Comparison of ENCODE assay signal across 17 mouse cellular contexts in the genomic region with DNA sequence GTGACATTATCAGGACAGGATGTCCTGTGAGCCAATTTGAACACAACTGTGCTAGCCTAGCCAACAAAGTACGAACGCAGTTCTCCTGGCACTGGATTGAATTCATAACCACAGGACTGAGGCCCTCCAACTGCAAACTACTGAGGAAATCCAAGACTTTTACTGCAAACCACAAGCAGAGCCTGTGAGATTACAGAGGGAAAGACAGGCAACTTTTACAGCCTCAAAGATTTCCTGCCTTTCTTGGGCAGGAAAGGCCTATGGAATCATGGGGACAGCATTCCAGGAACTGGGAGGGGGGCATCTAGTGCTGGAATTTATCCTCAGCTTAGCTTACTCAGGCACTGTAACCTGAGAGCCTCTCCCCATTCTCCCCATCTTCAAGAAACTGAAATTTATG. TPM values are rescaled to one million over a fixed set of nuclear protein-coding genes. Genes with fewer than 3 reads are reported as not detected.
DNase-seq lines count a peak whose midpoint lies in the region; ATAC-seq lines count a peak whose summit lies in the region.
"Had no signal": no experiment of that assay in that cellular context is flagged by ENCODE, and none has a peak within 500 bp of the region (broad histone marks: within the 10 kb centered on the region; RNA-seq: fewer than 3 reads in every experiment).

No protein-coding gene starts in this region.

- H3K4me1 ChIP-seq in kidney, embryonic 16.5 days (ENCODE audit: insufficient read depth, low read length) = peaks cover 17% of the 10 kb centered on the region; the same call in 1 of the 2 replicates
- H3K4me1 ChIP-seq in embryonic facial prominence, embryonic 12.5 days = peaks cover 14% of the 10 kb centered on the region; the same call in 1 of the 2 replicates
- peaks cover 16% of the 10 kb centered on the region for H3K4me1 ChIP-seq in limb, embryonic 10.5 days
- H3K4me1 ChIP-seq: forebrain, embryonic 15.5 days; hindbrain, embryonic 13.5 days; neural tube, embryonic 12.5 days had no signal

- no peak for DNase-seq in kidney, adult 8-10 months
- DNase-seq in heart, adult 8-10 months (ENCODE audit: low spot score) = peak; percentile 36
- no peak for DNase-seq in limb, embryonic 10.5 days (ENCODE audit: low spot score)
- no peak for DNase-seq in left cerebral cortex, adult 18-20 months (ENCODE audit: low spot score in 2 of 2)
- no peak for DNase-seq in urinary bladder, postnatal 14 days (ENCODE audit: low spot score)
- no peak for DNase-seq in urinary bladder, adult 18-20 months (ENCODE audit: low spot score in 2 of 2)
- DNase-seq: adrenal gland, adult 2 months; gastrocnemius, postnatal 25 days had no signal

- H3K4me3 ChIP-seq in kidney, embryonic 16.5 days (ENCODE audit: low read length) = no peak overlapping the region
- H3K4me3 ChIP-seq in embryonic facial prominence, embryonic 12.5 days = no peak overlapping the region
- H3K4me3 ChIP-seq in limb, embryonic 10.5 days = no peak overlapping the region
- H3K4me3 ChIP-seq: forebrain, embryonic 15.5 days; hindbrain, embryonic 13.5 days; neural tube, embryonic 12.5 days; stomach, embryonic 15.5 days had no signal

- H3K9ac ChIP-seq in kidney, embryonic 16.5 days (replicated peaks; ENCODE audit: low read length) = no peak overlapping the region; the same call in 1 of the 2 replicates
- H3K9ac ChIP-seq in embryonic facial prominence, embryonic 12.5 days = no peak overlapping the region
- H3K9ac ChIP-seq: forebrain, embryonic 15.5 days; hindbrain, embryonic 13.5 days; liver, embryonic 14.5 days; neural tube, embryonic 12.5 days; stomach, embryonic 15.5 days had no signal

- peaks cover 5% of the 10 kb centered on the region; the same call in 1 of the 2 replicates for H3K9me3 ChIP-seq in kidney, embryonic 16.5 days (ENCODE audit: low read length)
- H3K9me3 ChIP-seq in embryonic facial prominence, embryonic 12.5 days = 0 out of 2 replicates have a peak, but pooled peaks cover 4% of the 10 kb centered on the region
- no peaks in the 10 kb centered on the region for H3K9me3 ChIP-seq in limb, embryonic 10.5 days (replicated peaks)
- H3K9me3 ChIP-seq: forebrain, embryonic 15.5 days; neural tube, embryonic 12.5 days; stomach, embryonic 15.5 days had no signal

- H3K27me3 ChIP-seq in kidney, embryonic 16.5 days (ENCODE audit: insufficient read depth, low read length) = no peaks in the 10 kb centered on the region
- H3K27me3 ChIP-seq in embryonic facial prominence, embryonic 12.5 days = no peaks in the 10 kb centered on the region
- no peaks in the 10 kb centered on the region for H3K27me3 ChIP-seq in limb, embryonic 10.5 days (ENCODE audit: low read depth, poor library complexity, severe bottlenecking)
- H3K27me3 ChIP-seq: forebrain, embryonic 15.5 days; hindbrain, embryonic 13.5 days; neural tube, embryonic 12.5 days; stomach, embryonic 15.5 days had no signal

- H3K36me3 ChIP-seq in kidney, embryonic 16.5 days (ENCODE audit: insufficient read depth, low read length) = no peaks in the 10 kb centered on the region
- H3K36me3 ChIP-seq in embryonic facial prominence, embryonic 12.5 days = no peaks in the 10 kb centered on the region
- no peaks in the 10 kb centered on the region for H3K36me3 ChIP-seq in limb, embryonic 10.5 days
- H3K36me3 ChIP-seq: forebrain, embryonic 15.5 days; hindbrain, embryonic 13.5 days; neural tube, embryonic 12.5 days; stomach, embryonic 15.5 days had no signal

- H3K4me2 ChIP-seq in kidney, embryonic 16.5 days (replicated peaks; ENCODE audit: low read depth, low read length) = no peak overlapping the region
- no peak overlapping the region for H3K4me2 ChIP-seq in embryonic facial prominence, embryonic 12.5 days (replicated peaks)
- H3K4me2 ChIP-seq: forebrain, embryonic 15.5 days; hindbrain, embryonic 13.5 days; midbrain, embryonic 11.5 days; neural tube, embryonic 12.5 days; stomach, embryonic 15.5 days had no signal

- WGBS in kidney, embryonic 16.5 days = 50% methylated on average over 2 of the region's 2 CpGs
- WGBS in embryonic facial prominence, embryonic 12.5 days = 70% methylated on average over 2 of the region's 2 CpGs
- 86% methylated on average over 2 of the region's 2 CpGs for WGBS in limb, embryonic 10.5 days

- H3K27ac ChIP-seq in kidney, embryonic 16.5 days (ENCODE audit: low read length) = peak overlapping the region; percentile 63
- peak overlapping the region; percentile 66 for H3K27ac ChIP-seq in embryonic facial prominence, embryonic 12.5 days
- H3K27ac ChIP-seq in limb, embryonic 10.5 days = peak overlapping the region; percentile 74
- H3K27ac ChIP-seq: forebrain, embryonic 15.5 days; hindbrain, embryonic 13.5 days; liver, embryonic 14.5 days; neural tube, embryonic 12.5 days; stomach, embryonic 15.5 days had no signal

- no peak for ATAC-seq in kidney, embryonic 16.5 days (ENCODE audit: low FRiP score, low TSS enrichment)
- no peak for ATAC-seq in embryonic facial prominence, embryonic 12.5 days (ENCODE audit: insufficient number of reproducible peaks, insufficient read depth, low FRiP score, low TSS enrichment)
- ATAC-seq: CD4-positive, CD25-positive, alpha-beta regulatory T cell, adult 4 months; forebrain, embryonic 15.5 days had no signal

RNA-seq across cellular contexts. Expression of a gene that starts 26.0 kb away (rescaled TPM):
- polyA plus RNA-seq in kidney, embryonic 16.5 days (2015; fragmentation: Nextera tagmentation; extraction: Ambion mirVana) = 147 and 155 TPM in 2 replicates
- polyA plus RNA-seq in embryonic facial prominence, embryonic 12.5 days (2016; fragmentation: Nextera tagmentation; extraction: Ambion mirVana) = 161 and 169 TPM in 2 replicates
- 10 to 100 TPM; 21.6 to 24.0 (median 22.9) TPM for total RNA-seq in heart, adult 8-10 months (2022)
- 138 and 176 TPM in 2 replicates for polyA plus RNA-seq in limb, embryonic 10.5 days (2016; fragmentation: Nextera tagmentation; extraction: Ambion mirVana)
- 100 to 1,000 TPM; 200 to 219 TPM for total RNA-seq in left cerebral cortex, adult 18-20 months (2021)
